In the genomic region with DNA sequence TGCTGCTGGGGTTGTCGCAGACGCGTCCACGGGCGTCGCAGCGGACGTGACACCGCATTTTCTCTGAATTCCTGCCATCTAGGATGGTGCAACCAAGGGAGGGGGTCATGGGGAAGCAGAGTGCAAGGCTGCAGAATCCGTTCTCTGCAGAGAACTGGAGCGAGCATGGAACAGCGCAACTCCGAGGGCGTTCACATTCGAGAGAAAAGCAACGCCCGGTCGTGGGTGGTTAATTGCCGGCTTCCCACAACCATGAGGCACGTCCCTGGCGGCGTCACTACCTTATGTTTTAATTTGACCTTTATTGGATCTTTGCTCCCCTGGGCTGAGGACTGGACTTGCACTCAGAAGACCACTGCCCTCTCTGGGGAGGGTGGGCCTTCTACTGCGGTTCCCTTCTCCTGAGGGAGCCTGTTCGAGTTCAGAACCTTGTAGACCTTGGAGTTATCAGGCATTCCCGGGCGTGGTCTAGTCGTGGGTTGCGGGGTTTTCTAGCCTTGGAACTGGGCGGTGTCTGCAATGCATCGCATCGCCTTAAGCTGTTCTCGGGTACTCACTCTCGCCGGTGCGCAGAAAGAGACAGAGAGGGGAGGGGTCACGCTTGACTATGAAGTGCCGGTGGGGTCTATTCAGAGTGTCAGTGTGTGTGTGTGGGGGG, we compare ENCODE assay signal across 8 mouse cellular contexts.
DNase-seq lines count a peak whose midpoint lies in the region; ATAC-seq and TF ChIP-seq lines count a peak whose summit lies in the region.

No protein-coding gene starts in this region.

- under 1% methylated on average over 37 of the region's 37 CpGs for WGBS in kidney, postnatal 0 days
- under 1% methylated on average over 37 of the region's 37 CpGs for WGBS in hindbrain, embryonic 13.5 days

- H3K4me3 ChIP-seq in kidney, postnatal 0 days (replicated peaks; ENCODE audit: low read depth, low read length), result peak overlapping the region; percentile 50
- H3K4me3 ChIP-seq in hindbrain, embryonic 13.5 days, result peak overlapping the region; percentile 68

- peaks cover 72% of the 10 kb centered on the region for H3K27me3 ChIP-seq in kidney, postnatal 0 days (ENCODE audit: insufficient read depth, low read length)
- peaks cover 87% of the 10 kb centered on the region for H3K27me3 ChIP-seq in hindbrain, embryonic 13.5 days

- DNase-seq in kidney, postnatal 0 days (ENCODE audit: low spot score), result no peak
- DNase-seq in kidney, adult 9 months, result no peak
- DNase-seq in embryo, embryonic 11 days, result peak; percentile 56
- no peak for DNase-seq in urinary bladder, postnatal 25 days (ENCODE audit: low spot score)
- DNase-seq in thymus, postnatal 14 days, result no peak
- no peak for DNase-seq in kidney, adult 18-20 months

- peak overlapping the region; percentile 92 for H3K4me2 ChIP-seq in kidney, postnatal 0 days (ENCODE audit: low read length)
- H3K4me2 ChIP-seq in hindbrain, embryonic 13.5 days, result peak overlapping the region; percentile 79

- peaks cover 19% of the 10 kb centered on the region for H3K4me1 ChIP-seq in kidney, postnatal 0 days (replicated peaks; ENCODE audit: insufficient read depth, low read length)
- H3K4me1 ChIP-seq in hindbrain, embryonic 13.5 days (replicated peaks), result peaks cover 49% of the 10 kb centered on the region

- no peak overlapping the region for H3K9ac ChIP-seq in kidney, postnatal 0 days (ENCODE audit: low read depth, low read length)
- H3K9ac ChIP-seq in hindbrain, embryonic 13.5 days, result peak overlapping the region; percentile 81

- H3K27ac ChIP-seq in kidney, postnatal 0 days, result no peak overlapping the region
- H3K27ac ChIP-seq in hindbrain, embryonic 13.5 days, result peak overlapping the region; percentile 90

- no peak for TF ChIP-seq CTCF in kidney, postnatal 0 days (IDR thresholded peaks at IDR 0.05; ENCODE audit: low read depth)

- no peaks in the 10 kb centered on the region for H3K9me3 ChIP-seq in kidney, postnatal 0 days (replicated peaks; ENCODE audit: low read length)
- H3K9me3 ChIP-seq in hindbrain, embryonic 13.5 days, result no peaks in the 10 kb centered on the region

- ATAC-seq in kidney, postnatal 0 days (replicated peaks; ENCODE audit: low FRiP score, low read depth), result peak; percentile 38
- peak; percentile 8 for ATAC-seq in hindbrain, embryonic 13.5 days (ENCODE audit: low FRiP score)
- ATAC-seq in megakaryocyte-erythroid progenitor cell, adult 5-6 weeks (replicated peaks; ENCODE audit: low FRiP score, low TSS enrichment, poor library complexity, severe bottlenecking), result 0 out of 2 replicates have a peak, but pooled peaks have one; percentile 33

- no peaks in the 10 kb centered on the region for H3K36me3 ChIP-seq in kidney, postnatal 0 days (ENCODE audit: insufficient read depth, low read length)
- H3K36me3 ChIP-seq in hindbrain, embryonic 13.5 days, result no peaks in the 10 kb centered on the region
